Mouse (Mus musculus): Measurements from ENCODE around the gene Alkbh3. TPM values are rescaled to one million over a fixed set of nuclear protein-coding genes. Genes with fewer than 3 reads are reported as not detected.

The Alkbh3 gene
- polyA plus RNA-seq, 1 experiment from 2014 or later: 72.2 TPM

GRCm38 (mm10) chr2:94042461-94042860 lies 31.9 kb upstream of the Alkbh3 start:
- Histone ChIP-seq H3K4me1 (replicated peaks) (peaks cover 2% of the 10 kb centered on the region; the same call in 1 of the 2 replicates), H3K9ac (no peak overlapping the region), H3K4me2 (replicated peaks) (no peak overlapping the region), H3K27ac (no peak overlapping the region), H3K36me3 (no peaks in the 10 kb centered on the region), H3K9me3 (no peaks in the 10 kb centered on the region), H3K4me3 (replicated peaks) (no peak overlapping the region), H3K27me3 (replicated peaks) (no peaks in the 10 kb centered on the region)
- 92% methylated on average over 3 of the region's 3 CpGs for WGBS
- ATAC-seq: no peak

GRCm38 (mm10) chr2:94040391-94041125 lies 30.0 kb upstream of the Alkbh3 start:
- 87% methylated on average over 5 of the region's 5 CpGs for WGBS

DNA sequence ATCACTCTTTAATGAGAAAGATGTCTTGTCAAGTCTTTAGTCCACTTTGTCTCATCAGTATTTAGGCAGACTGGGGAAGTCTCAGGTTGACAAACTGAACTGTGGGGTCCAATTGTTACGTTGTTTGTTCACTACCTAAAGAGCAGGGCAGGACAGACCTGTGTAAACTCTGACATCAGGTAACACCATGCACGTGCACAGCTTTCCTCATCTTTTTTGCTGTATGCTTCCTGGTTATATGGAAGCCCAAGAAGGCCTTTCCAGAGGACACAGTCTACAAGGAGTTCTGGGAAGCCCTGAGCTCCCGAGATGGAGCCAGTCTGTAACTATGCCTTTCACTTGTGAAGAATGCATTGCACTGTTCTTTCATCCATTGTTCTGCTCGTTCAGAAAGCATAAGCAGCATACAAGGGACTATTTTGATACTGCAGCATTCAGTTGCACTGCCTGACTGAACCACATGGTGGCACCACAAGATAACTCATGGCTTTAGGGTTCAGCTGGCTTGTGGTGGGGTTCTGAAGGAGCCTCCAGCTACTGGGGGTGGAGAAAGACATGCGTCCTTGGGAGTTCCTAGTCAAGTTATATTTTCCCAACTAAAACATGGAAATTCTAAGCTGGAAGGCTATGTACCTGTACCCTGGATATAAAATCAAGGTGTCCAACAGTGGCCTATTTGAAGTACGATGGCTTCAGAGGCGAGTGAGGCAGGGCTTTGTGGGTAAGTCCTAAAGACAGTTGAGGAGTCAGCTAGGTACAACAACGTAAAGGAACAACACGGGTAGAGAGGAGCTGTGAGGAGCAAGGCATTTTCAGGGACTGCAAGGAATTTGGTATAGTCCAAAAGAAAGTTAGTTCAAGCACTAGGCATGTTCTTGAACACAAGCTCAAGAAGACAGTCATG lies 25.1 kb upstream of the Alkbh3 start:
- Histone ChIP-seq H3K9me3 (no peaks in the 10 kb centered on the region), H3K9ac (no peak overlapping the region), H3K27ac (no peak overlapping the region), H3K4me3 (replicated peaks) (no peak overlapping the region), H3K4me2 (replicated peaks) (no peak overlapping the region), H3K4me1 (replicated peaks) (no peaks in the 10 kb centered on the region), H3K36me3 (no peaks in the 10 kb centered on the region), H3K27me3 (replicated peaks) (no peaks in the 10 kb centered on the region)
- 69% methylated on average over 9 of the region's 9 CpGs for WGBS
- ATAC-seq: no peak

More at GRCm38 (mm10) chr2:94040391-94041125, 30.0 kb upstream of the Alkbh3 start:
- ATAC-seq: no peak
- H3K9me3 ChIP-seq: no peaks in the 10 kb centered on the region
- no peak overlapping the region for H3K27ac ChIP-seq
- peaks cover 2% of the 10 kb centered on the region; the same call in 1 of the 2 replicates for H3K4me1 ChIP-seq (replicated peaks)
- no peaks in the 10 kb centered on the region for H3K27me3 ChIP-seq (replicated peaks)
- H3K9ac ChIP-seq: no peak overlapping the region
- H3K4me3 ChIP-seq (replicated peaks): no peak overlapping the region
- H3K36me3 ChIP-seq: no peaks in the 10 kb centered on the region
- no peak overlapping the region for H3K4me2 ChIP-seq (replicated peaks)

DNA sequence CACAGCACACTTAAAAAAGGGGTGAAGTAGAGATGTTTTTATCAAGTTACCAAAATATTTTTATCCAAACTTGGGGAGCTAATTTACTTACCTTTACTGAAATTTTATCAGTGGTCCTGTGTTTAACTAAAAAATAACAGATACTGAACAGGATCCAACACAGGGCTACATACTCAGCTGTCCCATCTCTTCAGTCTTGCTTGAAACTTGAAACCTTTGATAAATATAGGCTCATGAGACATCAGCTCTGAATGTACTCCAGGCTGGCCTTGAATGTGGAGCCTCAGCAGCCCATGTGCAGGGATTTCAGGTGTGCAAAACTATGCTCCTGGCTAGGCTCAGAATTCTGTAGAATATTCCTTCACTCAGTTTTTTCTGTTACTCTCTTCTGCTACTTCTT lies 20.0 kb upstream of the Alkbh3 start:
- no peak overlapping the region for H3K4me2 ChIP-seq (replicated peaks)
- H3K27me3 ChIP-seq (replicated peaks): no peaks in the 10 kb centered on the region
- H3K9ac ChIP-seq: no peak overlapping the region
- no peak overlapping the region for H3K27ac ChIP-seq
- no peak for ATAC-seq
- no peaks in the 10 kb centered on the region for H3K4me1 ChIP-seq (replicated peaks)
- H3K36me3 ChIP-seq: no peaks in the 10 kb centered on the region
- no peak overlapping the region for H3K4me3 ChIP-seq (replicated peaks)
- H3K9me3 ChIP-seq: no peaks in the 10 kb centered on the region

GRCm38 (mm10) chr2:94024637-94025036 lies 14.0 kb upstream of the Alkbh3 start:
- 47% methylated on average over 6 of the region's 6 CpGs for WGBS
- Histone ChIP-seq H3K9me3 (no peaks in the 10 kb centered on the region), H3K27me3 (replicated peaks) (no peaks in the 10 kb centered on the region), H3K27ac (no peak overlapping the region), H3K36me3 (no peaks in the 10 kb centered on the region), H3K4me2 (replicated peaks) (no peak overlapping the region), H3K4me3 (replicated peaks) (no peak overlapping the region), H3K4me1 (replicated peaks) (no peaks in the 10 kb centered on the region), H3K9ac (no peak overlapping the region)
- no peak for ATAC-seq

- 6% methylated on average over 2 of the region's 2 CpGs for WGBS
- peak; percentile 75 for ATAC-seq
- H3K4me2 ChIP-seq (replicated peaks): no peak overlapping the region
- no peak overlapping the region for H3K9ac ChIP-seq
- H3K27ac ChIP-seq: no peak overlapping the region
- H3K27me3 ChIP-seq (replicated peaks): no peaks in the 10 kb centered on the region
- no peak overlapping the region for H3K4me3 ChIP-seq (replicated peaks)
- no peaks in the 10 kb centered on the region for H3K4me1 ChIP-seq (replicated peaks)
- H3K36me3 ChIP-seq: peaks cover 40% of the 10 kb centered on the region
- no peaks in the 10 kb centered on the region for H3K9me3 ChIP-seq
These were observed 8.3 kb downstream of the Alkbh3 start for GRCm38 (mm10) chr2:94002331-94002730.

DNA sequence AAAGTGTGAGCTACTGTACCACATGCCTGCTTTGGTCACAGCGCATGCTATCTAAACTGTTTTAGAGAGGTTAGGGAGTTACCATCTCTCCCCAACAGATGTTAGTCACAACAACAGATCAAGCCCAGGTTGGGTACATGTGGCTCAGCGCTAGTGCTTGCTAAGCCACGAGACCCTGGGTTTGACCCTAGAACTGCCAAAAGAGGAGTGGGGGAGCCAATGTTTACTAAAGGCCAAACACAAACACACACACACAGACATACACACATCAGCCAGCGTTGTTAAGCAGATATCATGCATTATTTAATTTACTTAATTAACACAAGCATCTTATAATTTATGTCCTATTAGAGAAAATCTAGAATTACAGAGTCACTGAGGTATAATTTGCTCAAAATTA lies 8.7 kb downstream of the Alkbh3 start:
- ATAC-seq: no peak
- Histone ChIP-seq H3K27ac (no peak overlapping the region), H3K9me3 (no peaks in the 10 kb centered on the region), H3K36me3 (peaks cover 40% of the 10 kb centered on the region), H3K27me3 (replicated peaks) (no peaks in the 10 kb centered on the region), H3K4me2 (replicated peaks) (no peak overlapping the region), H3K9ac (no peak overlapping the region), H3K4me1 (replicated peaks) (no peaks in the 10 kb centered on the region), H3K4me3 (replicated peaks) (no peak overlapping the region)
- WGBS: 75% methylated on average over 4 of the region's 4 CpGs

DNA sequence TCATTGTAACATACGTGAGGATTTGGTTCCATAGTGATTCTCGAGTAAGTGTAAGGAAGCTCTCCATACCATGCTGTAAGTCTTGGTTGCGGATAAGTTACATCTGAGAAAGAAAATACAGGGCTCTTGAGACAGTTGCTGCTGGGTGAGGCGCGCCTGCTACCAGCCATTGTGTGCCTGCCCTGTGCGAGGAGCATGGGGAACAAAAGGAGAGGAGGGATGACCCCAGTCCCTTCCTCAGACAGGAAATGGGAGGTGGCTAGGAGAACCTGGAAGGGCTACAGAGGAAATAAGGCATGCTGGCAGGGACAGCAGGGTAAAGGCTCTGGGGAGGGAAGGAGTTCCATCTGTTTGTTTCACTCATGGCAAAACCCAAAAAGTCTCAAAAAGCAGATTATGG lies 9.2 kb downstream of the Alkbh3 start:
- peaks cover 36% of the 10 kb centered on the region for H3K36me3 ChIP-seq
- no peak overlapping the region for H3K9ac ChIP-seq
- 84% methylated on average over 6 of the region's 6 CpGs for WGBS
- H3K9me3 ChIP-seq: no peaks in the 10 kb centered on the region
- ATAC-seq: no peak
- H3K4me3 ChIP-seq (replicated peaks): no peak overlapping the region
- H3K27me3 ChIP-seq (replicated peaks): no peaks in the 10 kb centered on the region
- no peak overlapping the region for H3K27ac ChIP-seq
- no peaks in the 10 kb centered on the region for H3K4me1 ChIP-seq (replicated peaks)
- no peak overlapping the region for H3K4me2 ChIP-seq (replicated peaks)

GRCm38 (mm10) chr2:93996254-93996653 lies 14.4 kb downstream of the Alkbh3 start, which contains the start of gene Gm27027:
TSS of gene Gm27027 (minus strand) at chr2:93996354.
- Histone ChIP-seq H3K27ac (no peak within 1 kb of the TSS), H3K36me3 (peaks cover 19% of the 10 kb centered on the region), H3K27me3 (replicated peaks) (no peaks in the 10 kb centered on the region), H3K9ac (no peak within 1 kb of the TSS), H3K4me1 (replicated peaks) (no peaks in the 10 kb centered on the region), H3K4me2 (replicated peaks) (no peak within 1 kb of the TSS), H3K9me3 (no peaks in the 10 kb centered on the region), H3K4me3 (replicated peaks) (no peak within 1 kb of the TSS)
- 88% methylated on average over 6 of the region's 6 CpGs for WGBS
- ATAC-seq: no peak

DNA sequence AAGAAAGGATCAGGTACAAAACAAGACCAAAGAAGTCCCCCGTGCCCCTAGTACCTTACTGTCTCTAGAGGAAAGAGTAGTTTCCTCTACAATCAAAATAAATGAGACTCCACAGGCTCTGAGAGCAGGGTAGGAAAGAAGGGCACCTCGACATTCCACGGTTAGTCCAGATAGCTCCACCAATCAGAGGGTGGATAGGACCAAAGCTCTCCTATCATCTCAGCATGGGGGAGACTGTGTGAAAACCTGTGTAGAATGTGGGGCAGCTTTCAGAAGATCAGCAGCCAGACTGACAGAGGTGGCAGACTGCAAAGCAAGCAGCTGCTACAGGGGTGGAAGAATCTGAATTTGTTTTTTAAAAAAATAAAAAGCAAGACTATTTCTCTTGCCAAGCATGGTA lies 17.8 kb downstream of the Alkbh3 start:
- 61% methylated on average over 3 of the region's 3 CpGs for WGBS
- Histone ChIP-seq H3K4me2 (replicated peaks) (no peak overlapping the region), H3K9me3 (no peaks in the 10 kb centered on the region), H3K27me3 (replicated peaks) (no peaks in the 10 kb centered on the region), H3K9ac (no peak overlapping the region), H3K36me3 (peaks cover 17% of the 10 kb centered on the region), H3K27ac (no peak overlapping the region), H3K4me1 (replicated peaks) (no peaks in the 10 kb centered on the region), H3K4me3 (replicated peaks) (no peak overlapping the region)
- ATAC-seq: no peak

GRCm38 (mm10) chr2:93992259-93992658 lies 18.3 kb downstream of the Alkbh3 start:
- Histone ChIP-seq H3K27me3 (replicated peaks) (no peaks in the 10 kb centered on the region), H3K9ac (no peak overlapping the region), H3K9me3 (no peaks in the 10 kb centered on the region), H3K4me3 (replicated peaks) (no peak overlapping the region), H3K27ac (no peak overlapping the region), H3K36me3 (peaks cover 18% of the 10 kb centered on the region), H3K4me1 (replicated peaks) (no peaks in the 10 kb centered on the region), H3K4me2 (replicated peaks) (no peak overlapping the region)
- WGBS: 66% methylated on average over 5 of the region's 5 CpGs
- no peak for ATAC-seq

- Histone ChIP-seq H3K4me1 (replicated peaks) (no peaks in the 10 kb centered on the region), H3K36me3 (peaks cover 17% of the 10 kb centered on the region)
These were observed 19.3 kb downstream of the Alkbh3 start for GRCm38 (mm10) chr2:93991336-93991735.

More at GRCm38 (mm10) chr2:93991336-93991735, 19.3 kb downstream of the Alkbh3 start:
- Histone ChIP-seq H3K27ac (no peak overlapping the region), H3K27me3 (replicated peaks) (no peaks in the 10 kb centered on the region), H3K9ac (no peak overlapping the region), H3K4me3 (replicated peaks) (no peak overlapping the region), H3K9me3 (no peaks in the 10 kb centered on the region), H3K4me2 (replicated peaks) (no peak overlapping the region)
- ATAC-seq: no peak
- 81% methylated on average over 3 of the region's 3 CpGs for WGBS
